Mouse (Mus musculus): ENCODE measurements at regions not wholly inside any gene's neighbourhood (a gene's known extent, or its start where the extent isn't known, plus 50 kb on each side); places are given as distances from the start of the nearest gene placed in this dataset.

- DNase-seq = no peak
Observed at GRCm38 (mm10) chr3:60417001-60417400, 55.6 kb upstream of the Mbnl1 start.

GRCm38 (mm10) chr3:60418652-60419051 lies 54.0 kb upstream of the Mbnl1 start:
- DNase-seq = no peak

GRCm38 (mm10) chr3:60419216-60419615 lies 53.4 kb upstream of the Mbnl1 start:
- DNase-seq = no peak

All from embryo, embryonic 11 days (tissue).